Mouse (Mus musculus) stomach, postnatal 0 days (tissue): ENCODE results near the gene Ubald1.

Source experiments
- CTCF ChIP-seq: IDR thresholded peaks from 2 replicates; pipeline ENCODE4 v1.5.1; 2016; ENCODE audit warnings: antibody characterized with exemption, low read depth, mild to moderate bottlenecking, moderate library complexity
- EP300 ChIP-seq: optimal IDR thresholded peaks from 2 replicates; pipeline ENCODE3; 2016; ENCODE audit warnings: antibody characterized with exemption

GRCm38 (mm10) chr16:4879101-4879707, 911 bp downstream of the Ubald1 start:
- TF ChIP-seq CTCF (no peak), EP300 (no peak)
